ENCODE assay signal across 10 mouse cellular contexts in genomic region chr10:19356071-19356583, GRCm38 (mm10). TPM values are rescaled to one million over a fixed set of nuclear protein-coding genes. Genes with fewer than 3 reads are reported as not detected.
DNase-seq lines count a peak whose midpoint lies in the region; ATAC-seq and TF ChIP-seq lines count a peak whose summit lies in the region.
"Had no signal": no experiment of that assay in that cellular context is flagged by ENCODE, and none has a peak within 500 bp of the region (broad histone marks: within the 10 kb centered on the region; RNA-seq: fewer than 3 reads in every experiment).

Olig3 (plus strand) TSS chr10:19356533.

- no peak within 1 kb of the TSS for H3K27ac ChIP-seq in heart, embryonic 12.5 days (ENCODE audit: poor library complexity, severe bottlenecking)
- no peak within 1 kb of the TSS for H3K27ac ChIP-seq in ES-E14 (ENCODE audit: insufficient read depth, low read depth, low read length, poor library complexity, severe bottlenecking)
- H3K27ac ChIP-seq in hindbrain, embryonic 11.5 days (ENCODE audit: low read depth, low read length), result peak within 1 kb of the TSS; percentile 66
- no peak within 1 kb of the TSS for H3K27ac ChIP-seq in midbrain, postnatal 0 days (ENCODE audit: low read depth, low read length)

- in situ Hi-C loops in ES-E14 (cut with MboI; ENCODE audit: low sequenced_read_pairs in 2 of 2, unreplicated experiment in 2 of 2), result no loop called here

- H3K27me3 ChIP-seq in heart, embryonic 12.5 days (replicated peaks), result peaks cover 89% of the 10 kb centered on the region
- H3K27me3 ChIP-seq in hindbrain, embryonic 11.5 days (ENCODE audit: control insufficient read depth, insufficient read depth, low read length), result peaks cover 78% of the 10 kb centered on the region
- H3K27me3 ChIP-seq in midbrain, postnatal 0 days (ENCODE audit: insufficient read depth, low read length), result peaks cover 89% of the 10 kb centered on the region

- WGBS in heart, embryonic 12.5 days, result 5% methylated on average over 9 of the region's 9 CpGs
- 0% methylated on average over 9 of the region's 9 CpGs for WGBS in hindbrain, embryonic 11.5 days
- WGBS in midbrain, postnatal 0 days, result 4% methylated on average over 9 of the region's 9 CpGs

- TF ChIP-seq CTCF in midbrain, postnatal 0 days (IDR thresholded peaks at IDR 0.05), result no peak

- no peak for ATAC-seq in heart, embryonic 12.5 days (ENCODE audit: insufficient number of reproducible peaks, low FRiP score)
- peak; percentile 70 for ATAC-seq in hindbrain, embryonic 11.5 days (ENCODE audit: low FRiP score)
- ATAC-seq in midbrain, postnatal 0 days (ENCODE audit: low FRiP score), result no peak

- peak within 1 kb of the TSS; percentile 53 for H3K4me2 ChIP-seq in heart, embryonic 12.5 days
- peak within 1 kb of the TSS; percentile 42 for H3K4me2 ChIP-seq in hindbrain, embryonic 11.5 days (replicated peaks; ENCODE audit: low read depth, low read length)
- peak within 1 kb of the TSS; percentile 24; the same call in 1 of the 2 replicates for H3K4me2 ChIP-seq in midbrain, postnatal 0 days (ENCODE audit: low read depth, low read length, poor library complexity, severe bottlenecking)

- H3K9ac ChIP-seq in heart, embryonic 12.5 days, result no peak within 1 kb of the TSS
- peak within 1 kb of the TSS; percentile 1; the same call in 1 of the 2 replicates for H3K9ac ChIP-seq in ES-E14 (ENCODE audit: insufficient read depth, low read depth, low read length, poor library complexity, severe bottlenecking)
- H3K9ac ChIP-seq in hindbrain, embryonic 11.5 days (ENCODE audit: low read depth, low read length), result peak within 1 kb of the TSS; percentile 62
- no peak within 1 kb of the TSS for H3K9ac ChIP-seq in midbrain, postnatal 0 days (replicated peaks; ENCODE audit: low read length, poor library complexity, severe bottlenecking)

- no peaks in the 10 kb centered on the region for H3K36me3 ChIP-seq in heart, embryonic 12.5 days
- no peaks in the 10 kb centered on the region for H3K36me3 ChIP-seq in ES-E14 (ENCODE audit: control insufficient read depth, insufficient read depth, low read length, poor library complexity, severe bottlenecking)
- no peaks in the 10 kb centered on the region for H3K36me3 ChIP-seq in hindbrain, embryonic 11.5 days (ENCODE audit: control insufficient read depth, insufficient read depth, low read length)
- H3K36me3 ChIP-seq in midbrain, postnatal 0 days (ENCODE audit: insufficient read depth, low read length), result no peaks in the 10 kb centered on the region

- H3K9me3 ChIP-seq in heart, embryonic 12.5 days (replicated peaks), result no peaks in the 10 kb centered on the region
- no peaks in the 10 kb centered on the region for H3K9me3 ChIP-seq in ES-E14 (ENCODE audit: control insufficient read depth, insufficient read depth, low read depth, low read length)
- H3K9me3 ChIP-seq in hindbrain, embryonic 11.5 days (ENCODE audit: control insufficient read depth, low read length), result no peaks in the 10 kb centered on the region
- H3K9me3 ChIP-seq in midbrain, postnatal 0 days (ENCODE audit: low read length), result no peaks in the 10 kb centered on the region

- peaks cover 24% of the 10 kb centered on the region for H3K4me1 ChIP-seq in heart, embryonic 12.5 days (replicated peaks)
- peaks cover 0 to 11% of the 10 kb centered on the region in 2 experiments; a peak in 1 of 4 replicates for H3K4me1 ChIP-seq in ES-E14 (ENCODE audit: control insufficient read depth in 2 of 2, insufficient read depth in 2 of 2, low read length in 2 of 2, poor library complexity in 1 of 2)
- H3K4me1 ChIP-seq in hindbrain, embryonic 11.5 days (replicated peaks; ENCODE audit: control insufficient read depth, insufficient read depth, low read length), result no peaks in the 10 kb centered on the region; the same call in 1 of the 2 replicates
- no peaks in the 10 kb centered on the region for H3K4me1 ChIP-seq in midbrain, postnatal 0 days (ENCODE audit: insufficient read depth, low read length)

- no peak for DNase-seq in heart, adult 18-20 months
- no peak for DNase-seq in ES-E14 (ENCODE audit: low read depth, low spot score)
- peak; percentile 69 for DNase-seq in hindbrain, embryonic 11.5 days (ENCODE audit: low spot score)
- no peak for DNase-seq in midbrain, postnatal 0 days (ENCODE audit: low spot score)
- DNase-seq in right cerebral cortex, postnatal 36 days (ENCODE audit: low spot score in 2 of 2), result no peak
- no peak for DNase-seq in spleen, postnatal 14 days (ENCODE audit: low spot score in 2 of 2)
- no peak for DNase-seq in gastrocnemius, postnatal 25 days
- DNase-seq: right cerebral cortex, adult 18-20 months had no signal

- peak within 1 kb of the TSS; percentile 28 for H3K4me3 ChIP-seq in heart, embryonic 12.5 days
- H3K4me3 ChIP-seq in ES-E14 (ENCODE audit: insufficient read depth in 1 of 2, low read depth in 1 of 2, low read length in 2 of 2, poor library complexity in 1 of 2, severe bottlenecking in 1 of 2), result peak within 1 kb of the TSS; percentile 36 to 52
- H3K4me3 ChIP-seq in hindbrain, embryonic 11.5 days (ENCODE audit: low read depth, low read length), result peak within 1 kb of the TSS; percentile 43
- H3K4me3 ChIP-seq in midbrain, postnatal 0 days (ENCODE audit: low read depth, low read length), result peak within 1 kb of the TSS; percentile 18; the same call in 1 of the 2 replicates

TF ChIP-seq in ES-E14, 5 proteins besides CTCF, POLR2A, EP300 and RAD21:
- TF ChIP-seq CHD2 (IDR thresholded peaks at IDR 0.05; ENCODE audit: low read depth, low read length) (no peak), HCFC1 (IDR thresholded peaks at IDR 0.05; ENCODE audit: borderline replicate concordance, insufficient read depth, low read length) (no peak), ZC3H11A (IDR thresholded peaks at IDR 0.05; ENCODE audit: borderline replicate concordance, low read depth, low read length) (no peak), ZNF384 (IDR thresholded peaks at IDR 0.05; ENCODE audit: low read depth, low read length) (no peak), MAFK (IDR thresholded peaks at IDR 0.05; ENCODE audit: insufficient read depth, low read depth, low read length) (no peak)

RNA-seq across cellular contexts. Expression of gene Olig3, which starts in this region (rescaled TPM):
- polyA plus RNA-seq in heart, embryonic 12.5 days (2016; fragmentation: Nextera tagmentation; extraction: Ambion mirVana), result 0.08 TPM in 1 of 2 replicates, not detected in the other
- total RNA-seq in heart, adult 18-20 months (2021), result not detected
- total RNA-seq in ES-E14 (2012; rRNA removed), result 0.32 and 0.80 TPM in 2 replicates
- polyA plus RNA-seq in hindbrain, embryonic 11.5 days (2014; fragmentation: Nextera tagmentation; extraction: Ambion mirVana), result 46.6 and 58.5 TPM in 2 replicates
- 0.77 TPM in 1 of 2 replicates, not detected in the other for total RNA-seq in midbrain, postnatal 0 days (2014; rRNA removed)
- polyA plus RNA-seq in midbrain, postnatal 0 days (2015; fragmentation: Nextera tagmentation; extraction: Ambion mirVana), result not detected in 2 replicates
- not detected for total RNA-seq in gastrocnemius, postnatal 25 days (2021)
- total RNA-seq: left cerebral cortex, adult 18-20 months had no signal

Comparison
In these comparisons a context has a peak if more than half of its experiments do, and no peak if none do; other contexts are left out.
1. RNA of gene Olig3 (polyA plus RNA-seq): 46.6 to 58.5 TPM in hindbrain, embryonic 11.5 days; 0.08 TPM in heart, embryonic 12.5 days and not detected in midbrain, postnatal 0 days; every median in the first group is over 10 times any median in the second.
2. H3K9ac ChIP-seq: peak in ES-E14 (single experiment) and hindbrain, embryonic 11.5 days (single experiment); none in heart, embryonic 12.5 days (single experiment) and midbrain, postnatal 0 days (single experiment).
3. Peak in every context shown above with its lines, with median percentiles within 50 percentile points of each other: H3K4me2 ChIP-seq and H3K4me3 ChIP-seq.